Mouse (Mus musculus) thymus, adult 2 months (tissue): ENCODE measurements at regions not wholly inside any gene's neighbourhood (a gene's known extent, or its start where the extent isn't known, plus 50 kb on each side); places are given as distances from the start of the nearest gene placed in this dataset.

Experiments used
- DNase-seq: peaks from one replicate; pipeline ENCODE4 v3.0.0; 2021
- H3K27ac ChIP-seq: fragments of 200-500 bp; 2 replicates; pipeline ENCODE4 v1.5.1; 2012; ENCODE audit warnings: low read length, control low read depth; ENCODE audit not compliant: control insufficient read depth, insufficient read depth
- H3K27me3 ChIP-seq: fragments of 200-500 bp; 2 replicates; pipeline ENCODE4 v1.6.1; 2012; ENCODE audit warnings: mild to moderate bottlenecking, low read length, moderate library complexity, mixed read lengths; ENCODE audit not compliant: control insufficient read depth, insufficient read depth
- H3K36me3 ChIP-seq: fragments of 200-500 bp; 2 replicates; pipeline ENCODE4 v1.6.1; 2012; ENCODE audit warnings: mild to moderate bottlenecking, low read length, moderate library complexity; ENCODE audit not compliant: control insufficient read depth, insufficient read depth
- H3K4me1 ChIP-seq: fragments of 200-500 bp; replicated peaks from 2 replicates; pipeline ENCODE4 v1.6.1; 2012; ENCODE audit warnings: low read length; ENCODE audit not compliant: control insufficient read depth, insufficient read depth
- H3K4me3 ChIP-seq: fragments of 200-500 bp; 2 replicates; pipeline ENCODE4 v1.5.1; 2012; ENCODE audit warnings: mild to moderate bottlenecking, low read length, control low read depth, moderate library complexity; ENCODE audit not compliant: control insufficient read depth, insufficient read depth
- CTCF ChIP-seq: fragments of 200-500 bp; IDR thresholded peaks from 2 replicates; pipeline ENCODE4 v1.5.1; 2012; ENCODE audit warnings: mild to moderate bottlenecking, control low read depth, low read length, moderate library complexity, borderline replicate concordance; ENCODE audit not compliant: control insufficient read depth, poor library complexity, insufficient read depth; ENCODE audit errors: extremely low read depth
- POLR2A ChIP-seq: fragments of 200-500 bp; IDR thresholded peaks from 2 replicates; pipeline ENCODE4 v1.6.1; 2012; ENCODE audit warnings: mild to moderate bottlenecking, low read length, control low read depth, moderate library complexity; ENCODE audit not compliant: control insufficient read depth, poor library complexity, insufficient read depth; ENCODE audit errors: extremely low read depth
- WGBS: fragments of 180-500 bp; shearing (Covaris S2); methylation state at CpG from one replicate; pipeline ENCODE4 v1.1.7; 2018; 5-methylcytosine and 5-hydroxymethylcytosine counted together

DNA sequence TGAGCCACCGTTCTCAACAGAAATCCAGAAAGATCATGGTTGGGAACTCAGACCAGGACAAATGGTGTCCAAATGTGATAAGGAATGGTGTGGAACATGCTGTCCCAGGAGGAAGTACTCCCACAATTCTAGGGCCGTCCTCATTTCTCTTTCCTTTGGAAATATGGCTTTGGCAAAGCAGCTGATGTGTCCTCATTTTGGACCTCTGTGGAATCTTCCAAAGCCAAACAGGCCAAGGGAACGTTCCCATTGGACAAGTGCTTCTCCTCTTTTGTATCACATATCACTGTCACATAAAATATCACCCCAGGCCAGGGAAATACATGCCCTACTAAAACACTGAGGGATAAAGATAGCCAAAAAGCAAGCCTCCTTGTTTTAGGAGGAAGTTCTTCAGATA is 532.8 kb downstream of the 9430069I07Rik start:
- Histone ChIP-seq H3K27ac (no peak overlapping the region), H3K4me1 (no peaks in the 10 kb centered on the region), H3K36me3 (no peaks in the 10 kb centered on the region), H3K4me3 (no peak overlapping the region), H3K27me3 (no peaks in the 10 kb centered on the region)
- TF ChIP-seq POLR2A (no peak), CTCF (no peak)
- WGBS = 80% methylated on average over 3 of the region's 3 CpGs
- DNase-seq = no peak

DNA sequence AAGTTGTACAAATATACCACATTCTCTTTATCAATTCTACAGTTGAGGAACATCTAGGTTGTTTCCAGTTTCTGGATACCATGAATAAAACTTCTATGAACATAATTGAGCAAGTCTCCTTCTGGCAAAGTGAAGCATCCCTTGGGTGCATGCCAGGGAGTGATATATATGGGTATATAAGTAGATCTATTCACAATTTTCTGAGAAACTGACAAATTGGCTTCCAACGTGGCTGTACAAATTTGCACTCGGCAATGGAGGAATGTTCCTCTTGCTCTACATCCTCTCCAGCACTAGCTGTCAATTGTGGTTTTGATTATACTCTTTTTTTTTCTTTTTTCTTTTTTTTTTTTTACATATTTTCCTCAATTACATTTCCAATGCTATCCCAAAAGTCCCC is 576.7 kb downstream of the 9430069I07Rik start:
- Histone ChIP-seq H3K4me3 (no peak overlapping the region), H3K27ac (no peak overlapping the region), H3K36me3 (no peaks in the 10 kb centered on the region), H3K4me1 (no peaks in the 10 kb centered on the region), H3K27me3 (no peaks in the 10 kb centered on the region)
- no peak for TF ChIP-seq CTCF
- no peak for TF ChIP-seq POLR2A
- 90% methylated on average over 2 of the region's 2 CpGs for WGBS
- DNase-seq = no peak

DNA sequence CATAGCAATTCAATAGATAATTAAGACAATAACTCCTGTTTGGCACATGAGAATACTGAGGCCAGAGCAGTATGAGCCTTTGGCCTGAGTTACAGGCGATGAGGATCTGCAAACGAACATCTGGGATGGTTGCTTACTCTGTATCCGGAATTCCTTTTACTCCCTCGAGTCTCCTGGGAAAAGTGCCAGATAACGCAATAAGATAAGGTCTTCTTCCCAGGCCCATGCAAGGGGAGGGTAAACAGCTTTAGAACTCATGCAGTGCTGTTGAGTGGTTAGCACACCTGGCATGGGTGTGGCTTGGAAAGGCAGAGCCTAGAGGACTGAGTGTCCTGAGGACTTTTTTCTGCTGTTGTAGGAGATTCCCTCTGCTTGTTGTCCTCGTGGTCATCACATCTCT is 598.2 kb downstream of the 9430069I07Rik start:
- no peak for DNase-seq
- WGBS = 76% methylated on average over 6 of the region's 6 CpGs
- H3K4me1 ChIP-seq = no peaks in the 10 kb centered on the region
- no peaks in the 10 kb centered on the region for H3K27me3 ChIP-seq
- TF ChIP-seq CTCF (no peak), POLR2A (no peak)
- no peak overlapping the region for H3K4me3 ChIP-seq
- H3K36me3 ChIP-seq = no peaks in the 10 kb centered on the region
- H3K27ac ChIP-seq = no peak overlapping the region

DNA sequence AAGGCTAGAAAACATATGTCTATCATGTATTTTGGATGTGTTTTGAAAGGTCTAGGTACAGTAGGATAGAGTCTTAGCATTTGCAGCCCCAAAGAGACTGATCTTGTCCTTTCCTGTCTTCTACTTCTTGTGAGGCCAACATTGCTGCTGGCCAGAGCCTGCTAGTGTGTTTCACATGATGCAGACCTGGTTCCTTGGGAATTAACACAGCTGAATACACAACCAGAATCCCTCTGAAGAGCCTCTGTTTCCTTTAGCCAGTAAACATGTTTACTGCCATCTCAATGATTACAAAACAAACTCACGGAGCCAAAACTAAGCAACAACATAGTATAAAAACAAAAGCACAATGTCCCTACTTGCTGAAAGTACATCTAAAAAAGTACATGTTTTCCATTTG is 598.9 kb downstream of the 9430069I07Rik start:
- Histone ChIP-seq H3K4me1 (no peaks in the 10 kb centered on the region), H3K27ac (no peak overlapping the region), H3K27me3 (no peaks in the 10 kb centered on the region), H3K4me3 (no peak overlapping the region), H3K36me3 (no peaks in the 10 kb centered on the region)
- WGBS = 97% methylated on average over 1 of the region's 1 CpGs
- TF ChIP-seq CTCF = no peak
- no peak for TF ChIP-seq POLR2A
- DNase-seq = no peak
